Mouse (Mus musculus) megakaryocyte, embryonic 14.5 days (primary cell): ENCODE data around the gene Hoxa2. TPM values are rescaled to one million over a fixed set of nuclear protein-coding genes. Genes with fewer than 3 reads are reported as not detected.

Experiments used
- H3K27me3 ChIP-seq: replicated peaks from 2 replicates; pipeline ENCODE3; 2012; ENCODE audit warnings: inconsistent platforms
- H3K36me3 ChIP-seq: replicated peaks from 2 replicates; pipeline ENCODE3; 2012; ENCODE audit warnings: low read length, inconsistent platforms, mixed read lengths
- H3K4me1 ChIP-seq: 2 replicates; pipeline ENCODE4 v1.6.1; 2012; ENCODE audit warnings: inconsistent platforms
- H3K4me3 ChIP-seq: replicated peaks from 2 replicates; pipeline ENCODE3; 2012; ENCODE audit warnings: moderate library complexity, mild to moderate bottlenecking, inconsistent platforms
- H3K9me3 ChIP-seq: 2 replicates; pipeline ENCODE4 v1.6.1; 2012; ENCODE audit warnings: inconsistent platforms
- FLI1 ChIP-seq: IDR thresholded peaks from 2 replicates; pipeline ENCODE4 v1.6.1; 2012; ENCODE audit warnings: low read length, inconsistent platforms, mixed read lengths
- GATA1 ChIP-seq: IDR thresholded peaks from 3 replicates; pipeline ENCODE4 v1.6.1; 2012; ENCODE audit warnings: mixed read lengths, low read length, inconsistent platforms, borderline replicate concordance
- polyA plus RNA-seq: library from polyadenylated mRNA; stranded (reverse); fragments of >175 nt; gene quantifications from 2 replicates; pipeline ENCODE4 v1.2.3, GENCODE M21; 2012; ENCODE audit warnings: low replicate concordance; ENCODE audit not compliant: insufficient read depth

The Hoxa2 gene
- polyA plus RNA-seq, 1 experiment = not detected

GRCm38 (mm10) chr6:52173648-52174047 is 9.0 kb upstream of the Hoxa2 start:
- no peak for TF ChIP-seq FLI1
- no peak for TF ChIP-seq GATA1
- Histone ChIP-seq H3K4me3 (no peak overlapping the region), H3K36me3 (no peaks in the 10 kb centered on the region), H3K4me1 (peaks cover 5% of the 10 kb centered on the region; the same call in 1 of the 2 replicates), H3K9me3 (peaks cover 30% of the 10 kb centered on the region), H3K27me3 (peaks cover 47% of the 10 kb centered on the region)

GRCm38 (mm10) chr6:52172501-52172900 is 7.9 kb upstream of the Hoxa2 start:
- Histone ChIP-seq H3K27me3 (peaks cover 48% of the 10 kb centered on the region), H3K9me3 (peaks cover 34% of the 10 kb centered on the region), H3K4me1 (peaks cover 5% of the 10 kb centered on the region; the same call in 1 of the 2 replicates), H3K4me3 (peak overlapping the region; percentile 71), H3K36me3 (no peaks in the 10 kb centered on the region)
- TF ChIP-seq FLI1 = no peak
- TF ChIP-seq GATA1 = no peak

GRCm38 (mm10) chr6:52171938-52172337 is 7.3 kb upstream of the Hoxa2 start:
- H3K4me1 ChIP-seq = peaks cover 5% of the 10 kb centered on the region; the same call in 1 of the 2 replicates
- H3K36me3 ChIP-seq = no peaks in the 10 kb centered on the region
- H3K27me3 ChIP-seq = peaks cover 48% of the 10 kb centered on the region
- no peak overlapping the region for H3K4me3 ChIP-seq
- TF ChIP-seq GATA1 (no peak), FLI1 (no peak)
- H3K9me3 ChIP-seq = peaks cover 30% of the 10 kb centered on the region

- peaks cover 5% of the 10 kb centered on the region; the same call in 1 of the 2 replicates for H3K4me1 ChIP-seq
- TF ChIP-seq FLI1 = no peak
- TF ChIP-seq GATA1 = no peak
- no peaks in the 10 kb centered on the region for H3K36me3 ChIP-seq
- H3K9me3 ChIP-seq = peaks cover 26% of the 10 kb centered on the region
- no peak overlapping the region for H3K4me3 ChIP-seq
- H3K27me3 ChIP-seq = peaks cover 50% of the 10 kb centered on the region
Observed at GRCm38 (mm10) chr6:52171331-52171730, 6.7 kb upstream of the Hoxa2 start.

GRCm38 (mm10) chr6:52170898-52171223 is 6.2 kb upstream of the Hoxa2 start:
- no peak for TF ChIP-seq GATA1
- TF ChIP-seq FLI1 = no peak
- no peaks in the 10 kb centered on the region for H3K36me3 ChIP-seq
- H3K27me3 ChIP-seq = peaks cover 51% of the 10 kb centered on the region
- peaks cover 5% of the 10 kb centered on the region; the same call in 1 of the 2 replicates for H3K4me1 ChIP-seq
- H3K9me3 ChIP-seq = peaks cover 25% of the 10 kb centered on the region
- no peak overlapping the region for H3K4me3 ChIP-seq

GRCm38 (mm10) chr6:52170166-52170897 is 5.7 kb upstream of the Hoxa2 start:
- H3K36me3 ChIP-seq = no peaks in the 10 kb centered on the region
- H3K9me3 ChIP-seq = peaks cover 27% of the 10 kb centered on the region
- no peak overlapping the region for H3K4me3 ChIP-seq
- TF ChIP-seq FLI1 (no peak), GATA1 (no peak)
- H3K4me1 ChIP-seq = peaks cover 5% of the 10 kb centered on the region; the same call in 1 of the 2 replicates
- H3K27me3 ChIP-seq = peaks cover 55% of the 10 kb centered on the region

GRCm38 (mm10) chr6:52169499-52170165 is 5.0 kb upstream of the Hoxa2 start:
- H3K27me3 ChIP-seq = peaks cover 57% of the 10 kb centered on the region
- H3K4me1 ChIP-seq = peaks cover 8% of the 10 kb centered on the region; the same call in 1 of the 2 replicates
- H3K4me3 ChIP-seq = no peak overlapping the region
- TF ChIP-seq FLI1 (no peak), GATA1 (no peak)
- peaks cover 22% of the 10 kb centered on the region for H3K9me3 ChIP-seq
- H3K36me3 ChIP-seq = no peaks in the 10 kb centered on the region

GRCm38 (mm10) chr6:52168191-52169055 is 3.8 kb upstream of the Hoxa2 start:
- Histone ChIP-seq H3K27me3 (peaks cover 70% of the 10 kb centered on the region), H3K36me3 (peaks cover 4% of the 10 kb centered on the region), H3K9me3 (peaks cover 32% of the 10 kb centered on the region), H3K4me1 (peaks cover 14% of the 10 kb centered on the region), H3K4me3 (no peak overlapping the region)
- TF ChIP-seq GATA1 = no peak
- no peak for TF ChIP-seq FLI1

- Histone ChIP-seq H3K4me1 (peaks cover 18% of the 10 kb centered on the region), H3K4me3 (no peak overlapping the region), H3K36me3 (peaks cover 4% of the 10 kb centered on the region), H3K9me3 (peaks cover 33% of the 10 kb centered on the region), H3K27me3 (peaks cover 76% of the 10 kb centered on the region)
- TF ChIP-seq GATA1 (no peak), FLI1 (no peak)
Observed at GRCm38 (mm10) chr6:52167736-52168161, 3.1 kb upstream of the Hoxa2 start.
